Mouse (Mus musculus) liver, embryonic 15.5 days (tissue): Measurements from ENCODE around the gene Tm4sf20. TPM values are rescaled to one million over a fixed set of nuclear protein-coding genes. Genes with fewer than 3 reads are reported as not detected.

Source experiments
- polyA plus RNA-seq: library from polyadenylated mRNA; unstranded; fragments of >200 nt; fragmentation: Nextera tagmentation; extraction: Ambion mirVana; gene quantifications from 2 replicates; pipeline ENCODE4 v1.2.1, GENCODE M21; 2015

Tm4sf20 gene
- polyA plus RNA-seq, 1 experiment from 2014 or later = 0.10 TPM

Other genes with a start within 250 kb of the Tm4sf20 start
- gene Col4a4, start 181.6 kb downstream of the Tm4sf20 start, polyA plus RNA-seq = 0.13 and 0.14 TPM in 2 replicates
- gene Col4a3, start 181.5 kb downstream of the Tm4sf20 start, polyA plus RNA-seq = 0.21 and 0.23 TPM in 2 replicates
- gene Mff, start 43.6 kb downstream of the Tm4sf20 start, polyA plus RNA-seq = 153 and 171 TPM in 2 replicates
- not detected in 2 replicates for gene Gm47791, start 2.8 kb upstream of the Tm4sf20 start, polyA plus RNA-seq
- gene Agfg1, start 71.0 kb upstream of the Tm4sf20 start, polyA plus RNA-seq = 46.3 and 46.5 TPM in 2 replicates
- gene A030005L19Rik, start 144.9 kb upstream of the Tm4sf20 start, polyA plus RNA-seq = 0.15 and 0.29 TPM in 2 replicates
- gene A030014E15Rik, start 156.5 kb upstream of the Tm4sf20 start, polyA plus RNA-seq = not detected in 2 replicates
- not detected in 2 replicates for gene Gm6217, start 162.9 kb upstream of the Tm4sf20 start, polyA plus RNA-seq
- gene A030003K21Rik, start 174.9 kb upstream of the Tm4sf20 start, polyA plus RNA-seq = not detected in 2 replicates
- gene Gm7544, start 187.6 kb upstream of the Tm4sf20 start, polyA plus RNA-seq = not detected in 2 replicates
- gene Gm47955, start 191.8 kb upstream of the Tm4sf20 start, polyA plus RNA-seq = not detected in 2 replicates
- gene Gm47959, start 232.1 kb upstream of the Tm4sf20 start, polyA plus RNA-seq = not detected in 2 replicates